Mouse (Mus musculus) G1E (cell line): Measurements from ENCODE around the gene Apol7a.

Experiments
- CTCF ChIP-seq: IDR thresholded peaks from 2 replicates; pipeline ENCODE4 v1.5.1; 2012; ENCODE audit warnings: low read depth, low read length, inconsistent platforms, mixed read lengths
- GATA1 ChIP-seq: IDR thresholded peaks from 2 replicates; pipeline ENCODE4 v1.6.1; 2012; ENCODE audit warnings: borderline replicate concordance, low read length, inconsistent platforms, mixed read lengths
- GATA2 ChIP-seq: IDR thresholded peaks from 2 replicates; pipeline ENCODE4 v1.6.1; 2012; ENCODE audit warnings: low read depth, low read length, inconsistent platforms, borderline replicate concordance
- POLR2AphosphoS5 ChIP-seq: IDR thresholded peaks from 2 replicates; pipeline ENCODE4 v1.6.1; 2012; ENCODE audit warnings: low read depth, low read length, inconsistent platforms; ENCODE audit not compliant: insufficient replicate concordance

DNA sequence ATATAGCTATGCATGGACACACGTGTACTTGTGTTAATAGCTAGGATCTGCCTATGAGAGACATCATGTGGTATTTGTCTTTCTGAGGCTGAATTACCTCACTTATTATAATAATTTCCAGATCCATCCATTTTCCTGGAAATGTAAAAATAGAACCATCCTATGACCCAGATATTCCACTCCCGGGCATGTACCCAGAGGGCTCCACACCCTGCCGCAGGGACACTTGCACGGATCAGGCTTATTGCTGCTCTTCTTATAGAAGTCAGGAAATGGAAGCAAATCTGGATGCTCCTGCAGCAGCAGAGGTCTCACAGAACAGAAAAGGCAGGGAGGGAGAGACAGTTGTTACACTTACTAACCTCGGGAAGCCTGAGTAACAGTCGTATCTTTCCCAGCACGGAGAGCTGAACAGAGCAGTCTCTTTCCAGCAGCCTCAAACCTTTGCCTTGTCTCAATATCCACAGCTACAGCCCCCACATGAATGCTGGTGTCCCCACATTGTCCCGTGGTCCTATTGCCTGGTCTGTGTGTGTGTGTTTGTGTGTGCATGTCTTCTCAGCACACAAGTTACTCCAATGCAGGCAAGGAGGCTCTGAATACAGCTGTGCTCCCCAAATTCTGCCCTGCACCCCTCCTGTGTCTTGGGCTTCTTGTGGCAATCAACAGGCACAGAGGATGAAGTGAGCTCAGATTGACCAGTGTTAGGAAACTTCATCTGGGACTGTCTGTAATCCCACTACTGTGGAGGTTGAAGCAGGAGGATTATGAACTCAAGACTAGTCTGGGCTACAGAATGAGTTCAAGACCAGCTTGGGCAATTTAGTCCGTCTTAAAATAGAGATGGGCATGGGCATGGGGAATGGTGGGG lies 33.0 kb downstream of the Apol7a start:
- no peak for TF ChIP-seq CTCF
- TF ChIP-seq POLR2AphosphoS5: no peak
- no peak for TF ChIP-seq GATA2
- TF ChIP-seq GATA1: no peak
